Mouse (Mus musculus) cortical plate, adult 2 months (tissue): Measurements from ENCODE around the gene Il22ra1.

Source experiments
- CTCF ChIP-seq: fragments of 200-500 bp; IDR thresholded peaks from 2 replicates; pipeline ENCODE4 v1.5.1; 2011; ENCODE audit warnings: mild to moderate bottlenecking, control low read depth, low read length; ENCODE audit not compliant: insufficient read depth; ENCODE audit errors: extremely low read depth
- POLR2A ChIP-seq: fragments of 200-500 bp; IDR thresholded peaks from 2 replicates; pipeline ENCODE4 v1.6.1; 2011; ENCODE audit warnings: mild to moderate bottlenecking, low read length, control low read depth; ENCODE audit not compliant: insufficient read depth; ENCODE audit errors: extremely low read depth

DNA sequence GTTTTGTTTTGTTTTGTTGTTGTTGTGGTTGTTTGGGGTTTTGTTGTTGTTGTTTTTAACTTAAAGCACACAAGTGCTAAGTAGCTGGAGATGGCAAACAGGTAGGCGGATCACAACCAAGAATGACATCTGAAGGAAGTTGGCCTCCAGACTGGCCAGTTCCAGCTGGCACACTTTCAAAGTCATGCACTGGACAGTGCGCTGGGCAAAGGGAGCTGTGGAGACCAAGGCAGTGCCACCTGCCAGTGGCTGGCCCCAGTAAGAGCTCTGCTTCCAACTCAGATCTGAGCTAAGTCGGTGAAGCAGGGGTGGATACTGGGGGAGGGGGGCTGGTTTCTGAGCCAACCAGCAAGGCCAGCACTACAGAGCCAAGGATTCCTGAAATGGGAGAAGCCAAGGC lies 39.0 kb downstream of the Il22ra1 start:
- TF ChIP-seq CTCF, result no peak
- no peak for TF ChIP-seq POLR2A
